Mouse (Mus musculus) C2C12 (cell line): Measurements from ENCODE around the gene Kcnj9.

Experiments used
- CTCF ChIP-seq: IDR thresholded peaks from one replicate; pipeline ENCODE4 v1.5.1; 2011; ENCODE audit not compliant: control insufficient read depth, insufficient read depth, insufficient read length
- FOSL1 ChIP-seq: IDR thresholded peaks from one replicate; pipeline ENCODE4 v1.8.0; 2011; ENCODE audit warnings: mild to moderate bottlenecking, low read length; ENCODE audit not compliant: poor library complexity, insufficient read depth, severe bottlenecking
- MAX ChIP-seq: IDR thresholded peaks from one replicate; pipeline ENCODE4 v1.6.1; 2011; ENCODE audit warnings: mild to moderate bottlenecking, control low read depth
- MYOD1 ChIP-seq: IDR thresholded peaks from one replicate; pipeline ENCODE4 v1.6.1; 2011; ENCODE audit warnings: low read depth; ENCODE audit not compliant: control insufficient read depth, insufficient read length

GRCm38 (mm10) chr1:172358341-172358740 is 29.2 kb upstream of the Kcnj9 start:
- TF ChIP-seq CTCF (no peak), FOSL1 (no peak), MAX (no peak), MYOD1 (no peak)
